Mouse (Mus musculus) cerebellum, adult 9-10 months (tissue): Measurements from ENCODE around the gene Actl6a.
"Not testable (repeated sequence)": the region's sequence is repeated elsewhere in the genome, so short reads cannot be mapped to it uniquely, and the experiment has no call there.

Experiments
- DNase-seq: peaks from one replicate; pipeline ENCODE4 v3.0.0; 2022

Gene Actl6a

GRCm38 (mm10) chr3:32694737-32695582 lies 11.1 kb upstream of the Actl6a start:
- no peak for DNase-seq

GRCm38 (mm10) chr3:32695583-32695980 lies 10.5 kb upstream of the Actl6a start:
- DNase-seq: no peak

GRCm38 (mm10) chr3:32698228-32698863 lies 7.8 kb upstream of the Actl6a start:
- peak; percentile 79 for DNase-seq

- DNase-seq: not testable (repeated sequence)
These were observed 2.1 kb upstream of the Actl6a start for GRCm38 (mm10) chr3:32704021-32704420.

- DNase-seq: not testable (repeated sequence)
These were observed 1.5 kb upstream of the Actl6a start for GRCm38 (mm10) chr3:32704632-32705031.

GRCm38 (mm10) chr3:32708052-32708367 lies 1.9 kb downstream of the Actl6a start:
- DNase-seq: no peak

GRCm38 (mm10) chr3:32708368-32709231 lies 2.5 kb downstream of the Actl6a start:
- DNase-seq: peak; percentile 99

- DNase-seq: no peak
These were observed 3.3 kb downstream of the Actl6a start for GRCm38 (mm10) chr3:32709388-32709787.

- no peak for DNase-seq
These were observed 7.6 kb downstream of the Actl6a start for GRCm38 (mm10) chr3:32713711-32714110.

GRCm38 (mm10) chr3:32717403-32717802 lies 11.3 kb downstream of the Actl6a start:
- DNase-seq: not testable (repeated sequence)

GRCm38 (mm10) chr3:32718271-32718670 lies 12.2 kb downstream of the Actl6a start:
- no peak for DNase-seq

- DNase-seq: no peak
These were observed 18.1 kb downstream of the Actl6a start for GRCm38 (mm10) chr3:32724191-32724590.

GRCm38 (mm10) chr3:32725951-32726350 lies 19.9 kb downstream of the Actl6a start:
- DNase-seq: no peak

- no peak for DNase-seq
These were observed 21.8 kb downstream of the Actl6a start for GRCm38 (mm10) chr3:32727861-32728260.

GRCm38 (mm10) chr3:32736244-32737171 lies 30.4 kb downstream of the Actl6a start, which contains the start of gene Ndufb5:
TSS of gene Ndufb5 (plus strand) at chr3:32736990.
- DNase-seq: peak; percentile 99

GRCm38 (mm10) chr3:32737172-32737655 lies 31.1 kb downstream of the Actl6a start, which contains the start of gene Mrpl47:
TSS of gene Mrpl47 (minus strand) at chr3:32737605.
- no peak for DNase-seq

- peak; percentile 12 for DNase-seq
These were observed 32.5 kb downstream of the Actl6a start for GRCm38 (mm10) chr3:32738549-32738948.

- DNase-seq: no peak
These were observed 36.2 kb downstream of the Actl6a start for GRCm38 (mm10) chr3:32742276-32742780.

GRCm38 (mm10) chr3:32745001-32745400 lies 38.9 kb downstream of the Actl6a start:
- DNase-seq: no peak

GRCm38 (mm10) chr3:32745426-32745825 lies 39.3 kb downstream of the Actl6a start:
- not testable (repeated sequence) for DNase-seq

- DNase-seq: no peak
These were observed 42.3 kb downstream of the Actl6a start for GRCm38 (mm10) chr3:32748384-32748783.
